Comparison of ENCODE assay signal across 17 mouse cellular contexts in the genomic region with DNA sequence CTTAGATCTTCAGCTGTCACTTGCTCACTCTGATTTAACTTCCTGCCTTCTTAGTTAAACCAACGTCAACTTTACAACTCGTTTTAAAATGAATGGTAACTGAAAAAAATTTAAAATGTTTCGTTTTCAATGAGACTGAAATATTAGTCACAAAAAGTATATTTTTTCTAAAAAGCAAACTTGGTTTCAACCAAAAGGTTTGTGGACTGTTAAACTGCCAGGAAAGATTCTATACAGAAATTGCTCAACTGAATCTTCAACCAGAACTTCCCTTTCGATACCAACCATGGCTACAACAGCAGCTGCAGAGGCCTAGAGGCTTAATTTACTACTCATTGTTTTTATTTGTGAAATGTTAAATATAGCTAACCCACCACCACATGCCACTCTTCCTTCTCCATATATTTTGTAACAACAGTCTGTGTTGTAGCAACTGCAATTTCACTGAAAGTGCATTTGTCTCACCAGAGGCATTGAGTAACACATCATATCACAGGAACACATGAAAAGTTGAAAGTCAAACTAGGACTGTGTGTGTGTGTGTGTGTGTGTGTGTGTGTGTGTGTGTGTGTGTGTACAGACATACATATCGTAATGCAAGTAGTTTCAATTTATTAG. TPM values are rescaled to one million over a fixed set of nuclear protein-coding genes. Genes with fewer than 3 reads are reported as not detected.
DNase-seq lines count a peak whose midpoint lies in the region; ATAC-seq lines count a peak whose summit lies in the region.
"Had no signal": no experiment of that assay in that cellular context is flagged by ENCODE, and none has a peak within 500 bp of the region (broad histone marks: within the 10 kb centered on the region; RNA-seq: fewer than 3 reads in every experiment).

No protein-coding gene starts in this region.

- H3K36me3 ChIP-seq in neural tube, embryonic 15.5 days = peaks cover 8% of the 10 kb centered on the region
- H3K36me3 ChIP-seq: embryonic facial prominence, embryonic 13.5 days; kidney, embryonic 15.5 days; liver, embryonic 15.5 days; stomach, embryonic 15.5 days had no signal

- no peak overlapping the region for H3K27ac ChIP-seq in neural tube, embryonic 15.5 days (replicated peaks)
- H3K27ac ChIP-seq: embryonic facial prominence, embryonic 13.5 days; kidney, embryonic 15.5 days; liver, embryonic 15.5 days; neural tube, embryonic 13.5 days; stomach, embryonic 15.5 days had no signal

- no peak overlapping the region for H3K4me3 ChIP-seq in neural tube, embryonic 15.5 days (replicated peaks)
- H3K4me3 ChIP-seq: embryonic facial prominence, embryonic 13.5 days; kidney, embryonic 15.5 days; liver, embryonic 15.5 days; neural tube, embryonic 13.5 days; stomach, embryonic 15.5 days had no signal

- H3K4me1 ChIP-seq in neural tube, embryonic 15.5 days = no peaks in the 10 kb centered on the region
- H3K4me1 ChIP-seq: embryonic facial prominence, embryonic 13.5 days; kidney, embryonic 15.5 days; liver, embryonic 15.5 days; stomach, embryonic 15.5 days had no signal

- WGBS in neural tube, embryonic 15.5 days = 77% methylated on average over 5 of the region's 5 CpGs

- peak; percentile 38 for DNase-seq in lung, postnatal 36 days
- DNase-seq in lung, postnatal 14 days = no peak
- DNase-seq in CD4-positive, CD25-positive, alpha-beta regulatory T cell, adult 2 months (ENCODE audit: low read depth, low spot score) = peak; percentile 50
- peak; percentile 68 for DNase-seq in naive thymus-derived CD4-positive, alpha-beta T cell, adult 2 months (ENCODE audit: low read depth)
- no peak for DNase-seq in retina, postnatal 1 day
- DNase-seq in left cerebral cortex, adult 8-10 months (ENCODE audit: low spot score in 2 of 2) = no peak
- DNase-seq: adrenal gland, postnatal 25 days; cerebellum, postnatal 36 days; right cerebral cortex, adult 18-20 months had no signal

- H3K27me3 ChIP-seq in neural tube, embryonic 15.5 days (replicated peaks) = no peaks in the 10 kb centered on the region
- H3K27me3 ChIP-seq: embryonic facial prominence, embryonic 13.5 days; kidney, embryonic 15.5 days; liver, embryonic 15.5 days; neural tube, embryonic 13.5 days; stomach, embryonic 15.5 days had no signal

- no peaks in the 10 kb centered on the region for H3K9me3 ChIP-seq in neural tube, embryonic 15.5 days (replicated peaks)
- H3K9me3 ChIP-seq: embryonic facial prominence, embryonic 13.5 days; kidney, embryonic 15.5 days; liver, embryonic 15.5 days; neural tube, embryonic 13.5 days; stomach, embryonic 15.5 days had no signal

- peak; percentile 98 for ATAC-seq in granulocyte monocyte progenitor cell, adult 5-6 weeks (replicated peaks; ENCODE audit: poor library complexity, severe bottlenecking)
- ATAC-seq in neural tube, embryonic 15.5 days (ENCODE audit: low FRiP score) = no peak

- H3K4me2 ChIP-seq in neural tube, embryonic 15.5 days = no peak overlapping the region
- H3K4me2 ChIP-seq: embryonic facial prominence, embryonic 13.5 days; kidney, embryonic 15.5 days; liver, embryonic 15.5 days; midbrain, embryonic 11.5 days; neural tube, embryonic 13.5 days; stomach, embryonic 15.5 days had no signal

- H3K9ac ChIP-seq in neural tube, embryonic 15.5 days (replicated peaks) = no peak overlapping the region
- H3K9ac ChIP-seq: embryonic facial prominence, embryonic 13.5 days; kidney, embryonic 15.5 days; liver, embryonic 15.5 days; neural tube, embryonic 13.5 days; stomach, embryonic 15.5 days had no signal

RNA-seq across cellular contexts. Expression of a gene that starts 10.2 kb away (rescaled TPM):
- total RNA-seq in granulocyte monocyte progenitor cell, adult 5-6 weeks (2014; fragmentation: Nextera tagmentation) = 73.2 and 76.7 TPM in 2 replicates
- 124 and 137 TPM in 2 replicates for total RNA-seq in granulocyte monocyte progenitor cell, adult 5-6 weeks (2017)
- polyA plus RNA-seq in neural tube, embryonic 15.5 days (2015; fragmentation: Nextera tagmentation; extraction: Ambion mirVana) = 23.5 and 27.9 TPM in 2 replicates
- total RNA-seq in left cerebral cortex, adult 8-10 months (2022) = 10 to 100 TPM in 3 of 4 experiments, 1 to 10 TPM in 1; 8.6 to 10.8 (median 10.0) TPM

Comparison
In these comparisons a context has a peak if more than half of its experiments do, and no peak if none do; other contexts are left out.
1. DNase-seq: peak in lung, postnatal 36 days (single experiment), CD4-positive, CD25-positive, alpha-beta regulatory T cell, adult 2 months (single experiment) and naive thymus-derived CD4-positive, alpha-beta T cell, adult 2 months (single experiment); none in lung, postnatal 14 days (single experiment), retina, postnatal 1 day (single experiment) and left cerebral cortex, adult 8-10 months (0 of 2).
2. RNA of a gene that starts 10.2 kb away (total RNA-seq): 73.2 to 137 TPM in granulocyte monocyte progenitor cell, adult 5-6 weeks; 8.6 to 10.8 TPM in left cerebral cortex, adult 8-10 months; every median in the first group is over 4 times any median in the second.